Mouse (Mus musculus): ENCODE measurements around the gene Mybpc2.

Mybpc2 gene

GRCm38 (mm10) chr7:44524502-44524901 lies at the start of gene Mybpc2:
Gene Mybpc2 (minus strand): TSS chr7:44524656.
- DNase-seq (ENCODE audit: low spot score), result no peak

GRCm38 (mm10) chr7:44572956-44573484 lies 48.6 kb upstream of the Mybpc2 start:
- no peak for DNase-seq (ENCODE audit: low spot score)

GRCm38 (mm10) chr7:44572213-44572701 lies 47.8 kb upstream of the Mybpc2 start, which contains the start of gene Napsa:
Gene Napsa (plus strand): TSS chr7:44572380.
- no peak for DNase-seq (ENCODE audit: low spot score)

GRCm38 (mm10) chr7:44571811-44572210 lies 47.4 kb upstream of the Mybpc2 start:
- no peak for DNase-seq (ENCODE audit: low spot score)

GRCm38 (mm10) chr7:44570989-44571388 lies 46.5 kb upstream of the Mybpc2 start:
- DNase-seq (ENCODE audit: low spot score), result no peak

- DNase-seq (ENCODE audit: low spot score), result no peak
These were observed 44.3 kb upstream of the Mybpc2 start for GRCm38 (mm10) chr7:44568803-44569202.

- no peak for DNase-seq (ENCODE audit: low spot score)
These were observed 41.0 kb upstream of the Mybpc2 start for GRCm38 (mm10) chr7:44565414-44565813.

GRCm38 (mm10) chr7:44564486-44564885 lies 40.0 kb upstream of the Mybpc2 start:
- DNase-seq (ENCODE audit: low spot score), result no peak

GRCm38 (mm10) chr7:44563284-44563683 lies 38.8 kb upstream of the Mybpc2 start:
- no peak for DNase-seq (ENCODE audit: low spot score)

GRCm38 (mm10) chr7:44560435-44561400 lies 36.3 kb upstream of the Mybpc2 start:
- peak; percentile 88 for DNase-seq (ENCODE audit: low spot score)

GRCm38 (mm10) chr7:44557629-44558028 lies 33.2 kb upstream of the Mybpc2 start:
- no peak for DNase-seq (ENCODE audit: low spot score)

- peak; percentile 95 for DNase-seq (ENCODE audit: low spot score)
These were observed 29.4 kb upstream of the Mybpc2 start, which contains the start of gene Nr1h2 for GRCm38 (mm10) chr7:44553826-44554225. Gene Nr1h2 (minus strand): TSS chr7:44553951.

GRCm38 (mm10) chr7:44553196-44553764 lies 28.8 kb upstream of the Mybpc2 start:
- peak; percentile 73 for DNase-seq (ENCODE audit: low spot score)

- DNase-seq (ENCODE audit: low spot score), result no peak
These were observed 27.9 kb upstream of the Mybpc2 start for GRCm38 (mm10) chr7:44552141-44552908.

- no peak for DNase-seq (ENCODE audit: low spot score)
These were observed 27.3 kb upstream of the Mybpc2 start for GRCm38 (mm10) chr7:44551731-44552130.

GRCm38 (mm10) chr7:44551301-44551700 lies 26.8 kb upstream of the Mybpc2 start:
- DNase-seq (ENCODE audit: low spot score), result no peak

GRCm38 (mm10) chr7:44550409-44550678 lies 25.9 kb upstream of the Mybpc2 start:
- DNase-seq (ENCODE audit: low spot score), result no peak

- DNase-seq (ENCODE audit: low spot score), result no peak
These were observed 25.4 kb upstream of the Mybpc2 start for GRCm38 (mm10) chr7:44549621-44550408.

- DNase-seq (ENCODE audit: low spot score), result peak; percentile 98
These were observed 24.1 kb upstream of the Mybpc2 start, which contains the start of gene Pold1 for GRCm38 (mm10) chr7:44548497-44549087. Gene Pold1 (minus strand): TSS chr7:44548849.

GRCm38 (mm10) chr7:44547725-44548124 lies 23.3 kb upstream of the Mybpc2 start:
- DNase-seq (ENCODE audit: low spot score), result no peak

GRCm38 (mm10) chr7:44547041-44547440 lies 22.6 kb upstream of the Mybpc2 start:
- DNase-seq (ENCODE audit: low spot score), result no peak
